Mouse (Mus musculus) neural tube, embryonic 10.5 days (tissue): ENCODE data around the gene Tshz2.
"Not testable (repeated sequence)": the region's sequence is repeated elsewhere in the genome, so short reads cannot be mapped to it uniquely, and the experiment has no call there.

Experiments used
- DNase-seq: peaks from one replicate; pipeline ENCODE4 v3.0.0-alpha.2; 2017; ENCODE audit warnings: low spot score; ENCODE audit errors: extremely low spot score

Tshz2 gene

GRCm38 (mm10) chr2:169752126-169752525, 119.3 kb downstream of the Tshz2 start:
- no peak for DNase-seq

DNA sequence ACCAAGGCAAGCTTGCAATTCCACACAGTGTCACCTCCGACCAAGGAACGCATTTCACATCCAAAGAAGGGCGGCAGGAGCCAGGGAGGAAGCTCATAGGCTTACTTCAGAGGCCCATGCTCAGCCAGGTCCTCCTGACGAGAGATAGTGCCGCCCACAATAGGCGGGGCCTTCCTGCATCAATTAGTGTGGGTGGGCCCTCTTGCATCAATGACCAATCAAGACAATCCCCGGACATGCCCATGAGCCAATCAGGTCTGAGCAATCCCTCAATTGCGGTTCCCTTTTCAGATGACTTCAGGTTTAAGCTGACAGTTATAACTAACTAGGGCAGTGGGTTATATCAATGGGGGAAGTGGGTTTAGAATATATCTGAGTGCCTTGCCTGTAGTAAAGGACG, 120.6 kb downstream of the Tshz2 start:
- DNase-seq: no peak

DNA sequence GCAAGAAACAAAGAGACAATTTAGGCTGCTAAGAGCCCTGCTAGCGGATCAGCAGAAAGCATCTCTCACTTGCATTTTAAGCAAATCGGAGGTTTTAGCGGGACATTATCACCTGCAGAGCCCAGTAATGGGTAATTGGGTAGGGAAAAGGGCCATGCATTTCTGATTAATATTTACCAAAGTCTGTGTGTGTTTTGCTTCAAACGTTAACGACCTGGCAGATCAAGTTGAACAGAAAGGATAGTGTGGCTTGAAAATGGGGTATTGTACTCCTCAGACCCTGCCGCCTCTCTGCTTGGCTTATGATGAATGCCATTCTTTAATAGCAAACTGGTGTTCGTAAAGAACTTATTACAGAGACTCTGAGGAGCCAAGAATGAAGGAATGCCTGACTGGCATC, 122.3 kb downstream of the Tshz2 start:
- no peak for DNase-seq

DNA sequence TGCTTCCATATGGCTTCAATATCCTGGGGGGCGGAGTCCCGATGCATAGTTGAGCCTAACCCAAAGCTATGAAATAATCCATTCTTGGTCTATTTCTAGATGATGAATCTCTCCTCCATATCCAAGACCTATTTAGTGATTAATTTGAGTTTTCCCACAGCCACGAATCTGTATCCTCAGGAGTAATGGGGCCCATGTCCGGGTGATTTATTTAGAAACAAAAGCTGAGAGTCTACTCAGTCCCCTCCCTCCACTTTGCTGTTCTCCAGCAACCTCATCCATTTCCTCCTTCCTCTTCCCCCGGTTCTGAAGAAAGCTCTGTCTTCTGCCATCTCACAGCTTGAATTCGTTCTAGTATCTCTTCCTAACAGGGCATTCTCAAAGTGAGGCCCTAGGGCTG, 125.3 kb downstream of the Tshz2 start:
- DNase-seq: no peak

- DNase-seq: no peak
Measured at GRCm38 (mm10) chr2:169760117-169760516, 127.3 kb downstream of the Tshz2 start.

GRCm38 (mm10) chr2:169761726-169762125, 128.9 kb downstream of the Tshz2 start:
- no peak for DNase-seq

DNA sequence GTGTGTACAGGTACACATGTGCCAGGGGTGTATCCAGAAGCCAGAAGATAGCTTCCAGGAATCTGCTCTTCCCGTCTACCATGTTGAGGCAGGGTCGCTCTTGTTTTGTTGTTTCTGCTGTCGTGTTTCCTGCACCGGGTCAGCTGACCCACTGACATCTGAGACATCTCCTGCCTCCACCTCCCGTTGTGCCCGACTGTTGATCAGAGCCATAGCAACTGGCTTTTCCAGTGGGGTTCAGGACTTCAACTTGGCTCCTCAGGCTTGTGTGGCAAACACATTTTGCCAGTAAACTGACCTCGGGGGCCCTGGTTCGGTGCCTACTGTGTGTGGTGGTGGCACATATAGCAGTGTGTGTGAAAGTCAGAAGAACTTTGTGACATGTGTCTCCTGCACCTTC, 129.5 kb downstream of the Tshz2 start:
- no peak for DNase-seq

GRCm38 (mm10) chr2:169763716-169764115, 130.9 kb downstream of the Tshz2 start:
- DNase-seq: no peak

- DNase-seq: no peak
Measured at GRCm38 (mm10) chr2:169766247-169766646, 133.4 kb downstream of the Tshz2 start.

GRCm38 (mm10) chr2:169767281-169767680, 134.5 kb downstream of the Tshz2 start:
- DNase-seq: no peak

- no peak for DNase-seq
Measured at GRCm38 (mm10) chr2:169775078-169775477, 142.3 kb downstream of the Tshz2 start.

GRCm38 (mm10) chr2:169777242-169777641, 144.4 kb downstream of the Tshz2 start:
- DNase-seq: peak; percentile 30

DNA sequence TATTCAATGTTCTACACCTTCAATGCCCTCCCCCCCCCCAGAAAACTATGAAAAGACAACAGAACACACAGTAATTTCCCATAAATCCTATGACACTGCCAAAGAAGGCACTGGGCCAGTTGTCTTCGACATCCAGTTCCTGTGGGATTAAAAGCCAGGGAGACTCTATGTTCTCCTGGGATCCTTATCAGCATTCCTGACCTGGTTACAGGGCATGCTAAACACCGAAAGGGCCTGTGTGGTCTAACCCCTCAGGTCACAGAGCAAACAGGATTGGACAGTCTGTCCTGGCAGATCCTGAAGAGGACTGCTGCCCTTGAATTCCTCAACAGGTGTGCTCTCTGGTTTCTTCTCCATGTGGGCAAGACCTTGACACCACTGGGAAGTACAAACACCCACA, 145.0 kb downstream of the Tshz2 start:
- no peak for DNase-seq

DNA sequence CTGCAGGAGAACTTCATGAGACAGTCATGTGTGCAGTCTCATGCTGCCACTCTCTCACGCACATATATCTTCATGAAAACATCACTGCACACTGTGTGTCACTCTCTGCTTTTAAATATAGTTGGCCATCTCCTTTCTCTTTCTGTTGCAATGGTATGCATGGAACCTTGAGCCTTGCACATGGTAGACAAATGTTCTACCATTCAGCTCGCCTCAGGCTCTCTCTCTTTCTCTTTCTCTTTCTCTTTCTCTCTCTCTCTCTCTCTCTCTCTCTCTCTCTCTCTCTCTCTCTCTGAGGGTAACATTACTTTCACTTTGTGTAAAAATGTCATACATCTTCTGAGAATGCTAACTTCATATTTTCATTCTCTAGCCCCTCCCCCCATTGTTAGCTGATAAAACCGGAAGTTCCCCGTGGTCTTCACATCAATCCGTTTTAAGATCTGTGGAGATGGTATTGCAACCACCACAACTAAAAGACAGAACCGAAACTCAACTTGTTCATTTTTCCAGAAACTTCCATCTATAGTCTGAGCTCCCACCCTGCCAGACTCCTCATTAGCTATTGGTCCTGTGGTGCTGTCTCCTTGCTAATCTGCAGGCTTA, 146.0 kb downstream of the Tshz2 start:
- DNase-seq: no peak

- not testable (repeated sequence) for DNase-seq
Measured at GRCm38 (mm10) chr2:169781671-169782070, 148.9 kb downstream of the Tshz2 start.

DNA sequence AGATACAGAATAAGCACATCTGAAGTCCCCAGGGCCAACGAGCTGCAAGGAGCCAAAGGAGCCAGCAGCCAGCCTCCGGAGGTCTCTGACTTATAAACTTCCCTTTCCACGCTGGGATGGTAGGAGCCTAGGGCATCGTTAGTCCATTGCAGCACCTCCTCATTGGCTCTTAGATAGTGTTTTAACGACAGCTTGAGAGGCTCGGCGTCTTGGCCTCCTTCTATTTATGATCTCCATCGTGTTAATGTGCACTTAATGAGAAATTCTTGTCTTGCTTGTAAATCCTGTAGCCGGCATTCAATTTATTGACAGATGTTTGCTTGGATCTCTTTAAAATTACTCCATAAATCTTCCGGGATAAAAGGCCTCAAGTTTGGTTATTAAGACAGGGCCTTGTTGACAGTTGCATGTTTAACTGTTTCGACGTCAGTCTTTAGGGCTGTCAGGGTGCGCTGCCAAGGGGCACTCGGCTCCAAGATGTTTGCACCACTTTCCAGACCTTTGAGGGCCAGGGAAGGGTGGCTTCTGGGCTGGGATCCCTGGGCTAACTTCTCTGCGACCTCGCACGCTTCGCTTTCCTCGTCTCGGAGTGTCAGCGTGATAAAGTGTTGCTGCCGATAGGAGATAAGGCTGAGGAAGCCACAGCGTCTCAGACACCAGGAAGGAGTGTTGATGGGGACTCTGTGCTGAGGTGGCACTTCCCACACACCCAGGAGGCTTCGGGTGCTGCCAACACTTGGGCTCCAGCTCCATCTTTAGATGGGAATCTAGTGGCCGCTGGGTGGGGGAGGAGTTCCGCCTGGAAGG, 150.3 kb downstream of the Tshz2 start:
- no peak for DNase-seq

- no peak for DNase-seq
Measured at GRCm38 (mm10) chr2:169783681-169784033, 150.8 kb downstream of the Tshz2 start.

- DNase-seq: no peak
Measured at GRCm38 (mm10) chr2:169787381-169787780, 154.6 kb downstream of the Tshz2 start.

DNA sequence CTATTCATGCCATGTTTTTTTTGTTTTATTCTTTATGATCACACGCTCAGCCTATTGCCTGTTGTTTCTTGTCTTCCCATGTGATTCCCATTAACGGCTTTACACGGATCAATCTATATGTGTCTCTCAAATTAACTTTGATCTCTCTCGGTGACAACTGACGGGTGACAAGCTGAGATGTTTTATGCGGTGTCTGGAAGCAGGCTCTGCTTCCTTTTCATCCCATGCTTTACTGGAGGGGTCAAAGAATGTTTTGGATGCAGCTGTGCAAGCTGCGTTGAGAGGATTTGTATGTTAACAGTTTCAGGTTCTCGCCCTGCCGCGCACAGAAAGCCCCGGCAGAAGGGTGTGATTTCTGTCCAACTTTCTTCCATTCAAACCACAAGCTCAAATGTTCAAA, 155.1 kb downstream of the Tshz2 start:
- no peak for DNase-seq

GRCm38 (mm10) chr2:169790439-169791131, 157.8 kb downstream of the Tshz2 start:
- peak; percentile 62 for DNase-seq

GRCm38 (mm10) chr2:169792706-169793105, 159.9 kb downstream of the Tshz2 start:
- DNase-seq: no peak

GRCm38 (mm10) chr2:169802241-169802640, 169.4 kb downstream of the Tshz2 start:
- DNase-seq: no peak

GRCm38 (mm10) chr2:169804380-169804779, 171.6 kb downstream of the Tshz2 start:
- no peak for DNase-seq
